Mouse (Mus musculus) CH12.LX (cell line): ENCODE measurements at regions not wholly inside any gene's neighbourhood (a gene's known extent, or its start where the extent isn't known, plus 50 kb on each side); places are given as distances from the start of the nearest gene placed in this dataset.
A peak's percentile ranks its signal among the peaks of the same experiment; 100 is the strongest.
"Not testable (repeated sequence)": the region's sequence is repeated elsewhere in the genome, so short reads cannot be mapped to it uniquely, and the experiment has no call there.

Source experiments
- DNase-seq: peaks from one replicate; pipeline ENCODE4 v3.0.0-alpha.2; 2013; ENCODE audit errors: extremely low read depth
- H3K27ac ChIP-seq: 2 replicates; pipeline ENCODE4 v1.5.1; 2012; ENCODE audit warnings: low read depth, mild to moderate bottlenecking, control low read depth, moderate library complexity; ENCODE audit not compliant: insufficient read depth
- H3K27me3 ChIP-seq: replicated peaks from 2 replicates; pipeline ENCODE3; 2012; ENCODE audit warnings: inconsistent platforms
- H3K36me3 ChIP-seq, 2 experiments: replicated peaks in 1 of 2; 2 replicates each; pipeline versions ENCODE3 to v1.6.1; 2012; ENCODE audit warnings: inconsistent platforms in 1 of 2, low read length in 1 of 2, mild to moderate bottlenecking in 1 of 2, mixed read lengths in 1 of 2, moderate library complexity in 1 of 2; ENCODE audit not compliant: control insufficient read depth in 1 of 2, insufficient read depth in 1 of 2
- H3K4me1 ChIP-seq, 2 experiments: 2 replicates each; pipeline ENCODE4 v1.6.1; 2012; ENCODE audit warnings: inconsistent platforms in 1 of 2, moderate library complexity in 1 of 2; ENCODE audit not compliant: insufficient read depth in 2 of 2, control insufficient read depth in 1 of 2
- H3K4me2 ChIP-seq: 2 replicates; pipeline ENCODE4 v1.6.1; 2012; ENCODE audit warnings: low read depth, mild to moderate bottlenecking, control low read depth; ENCODE audit not compliant: poor library complexity, insufficient read depth, severe bottlenecking
- H3K4me3 ChIP-seq, 3 experiments: fragments of 150-350 bp in 1 of 3; sonication (generic) in 1 of 3; replicated peaks in 1 of 3; 2 replicates each; pipeline versions ENCODE3 to v1.5.1; 2011 to 2012; ENCODE audit warnings: low read depth in 2 of 3, low read length in 2 of 3, mild to moderate bottlenecking in 2 of 3, moderate library complexity in 2 of 3, control low read depth in 1 of 3, improper control_type of control experiment in 1 of 3, inconsistent platforms in 1 of 3, mixed read lengths in 1 of 3; ENCODE audit not compliant: poor library complexity in 1 of 3
- H3K79me2 ChIP-seq: replicated peaks from 2 replicates; pipeline ENCODE4 v1.6.1; 2012; ENCODE audit warnings: mild to moderate bottlenecking, moderate library complexity; ENCODE audit not compliant: control insufficient read depth, poor library complexity, insufficient read depth, severe bottlenecking; ENCODE audit errors: extremely low read depth
- H3K9ac ChIP-seq: 2 replicates; pipeline ENCODE4 v1.6.1; 2012; ENCODE audit warnings: low read depth, mild to moderate bottlenecking, control low read depth, moderate library complexity; ENCODE audit not compliant: insufficient read depth
- H3K9me3 ChIP-seq: replicated peaks from 2 replicates; pipeline ENCODE3; 2012; ENCODE audit warnings: low read length, inconsistent platforms, mixed read lengths
- BHLHE40 ChIP-seq: IDR thresholded peaks from 2 replicates; pipeline ENCODE4 v1.6.1; 2011; ENCODE audit warnings: mild to moderate bottlenecking, low read depth, low read length, improper control_type of control experiment
- CTCF ChIP-seq, 2 experiments: IDR thresholded peaks in 1 of 2; conservative IDR thresholded peaks in 1 of 2; 2 replicates each; pipeline ENCODE4 v1.5.1; 2011 to 2012; ENCODE audit warnings: low read depth in 2 of 2, low read length in 2 of 2, improper control_type of control experiment in 1 of 2, inconsistent platforms in 1 of 2, mild to moderate bottlenecking in 1 of 2, moderate library complexity in 1 of 2
- ETS1 ChIP-seq: conservative IDR thresholded peaks from 2 replicates; pipeline ENCODE4 v1.6.1; 2012; ENCODE audit warnings: low read depth, mild to moderate bottlenecking, inconsistent platforms, low read length, improper control_type of control experiment, moderate library complexity
- GABPA ChIP-seq: IDR thresholded peaks from 2 replicates; pipeline ENCODE4 v1.6.1; 2012; ENCODE audit warnings: low read depth, low read length, improper control_type of control experiment, inconsistent platforms; ENCODE audit not compliant: insufficient replicate concordance
- IRF4 ChIP-seq: IDR thresholded peaks from 2 replicates; pipeline ENCODE4 v1.6.1; 2014; ENCODE audit warnings: low read depth, mild to moderate bottlenecking, inconsistent platforms, low read length, improper control_type of control experiment
- MAFK ChIP-seq: IDR thresholded peaks from 2 replicates; pipeline ENCODE4 v1.6.1; 2011; ENCODE audit warnings: low read length, improper control_type of control experiment; ENCODE audit not compliant: insufficient replicate concordance
- NELFE ChIP-seq: IDR thresholded peaks from 2 replicates; pipeline ENCODE4 v1.6.1; 2011; ENCODE audit warnings: low read depth, low read length, improper control_type of control experiment
- RCOR1 ChIP-seq: conservative IDR thresholded peaks from 2 replicates; pipeline ENCODE4 v1.6.1; 2012; ENCODE audit warnings: low read depth, mild to moderate bottlenecking, inconsistent platforms, low read length, improper control_type of control experiment
- TBP ChIP-seq: conservative IDR thresholded peaks from 2 replicates; pipeline ENCODE4 v1.6.1; 2011; ENCODE audit warnings: low read depth, low read length, improper control_type of control experiment
- ZKSCAN1 ChIP-seq: IDR thresholded peaks from 2 replicates; pipeline ENCODE4 v1.6.1; 2012; ENCODE audit warnings: low read depth, inconsistent platforms, low read length, improper control_type of control experiment, borderline replicate concordance
- ZMIZ1 ChIP-seq: IDR thresholded peaks from 2 replicates; pipeline ENCODE4 v1.6.1; 2012; ENCODE audit warnings: low read depth, mild to moderate bottlenecking, inconsistent platforms, low read length, improper control_type of control experiment
- ZNF384 ChIP-seq: IDR thresholded peaks from 2 replicates; pipeline ENCODE4 v1.6.1; 2012; ENCODE audit warnings: low read depth, low read length, improper control_type of control experiment, inconsistent platforms
- dilution Hi-C: fragments of 300-500 bp; cut with MboI; formaldehyde crosslinking; loops from 2 replicates; pipeline ENCODE4 v1.14.3; 2020; ENCODE audit warnings: low sequenced_read_pairs; ENCODE audit not compliant: extremely low pct_unique_long_range_greater_than_20kb, extremely low pct_ligation_motif_present
- in situ Hi-C: fragments of 300-500 bp; cut with MboI; formaldehyde crosslinking; loops from 3 replicates; pipeline ENCODE4 v1.14.3; 2019; ENCODE audit warnings: low sequenced_read_pairs, low pct_ligation_motif_present, low pct_unique_long_range_greater_than_20kb, mixed read lengths

DNA sequence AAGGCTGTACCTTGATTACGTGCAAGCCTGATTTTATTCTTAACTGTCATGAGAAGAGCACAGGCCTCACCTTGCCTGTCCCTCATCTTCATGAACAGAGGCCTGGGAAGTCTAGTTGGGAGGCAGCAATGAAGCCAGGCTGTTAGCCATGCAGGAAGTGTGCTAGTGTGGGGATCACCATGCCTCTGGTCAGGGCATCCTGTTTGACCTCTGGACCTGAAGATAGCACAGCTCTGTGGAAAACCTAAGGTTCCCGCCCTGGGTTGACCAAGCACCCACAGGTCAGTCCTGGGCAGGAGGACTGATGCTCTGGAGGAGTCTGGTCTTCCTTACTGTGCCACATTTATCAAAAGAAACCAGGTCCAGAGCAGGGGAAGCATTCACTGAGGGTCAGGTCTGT is 157.6 kb downstream of the Gm906 start:
- no peaks in the 10 kb centered on the region for H3K36me3 ChIP-seq
- H3K79me2 ChIP-seq = no peaks in the 10 kb centered on the region
- no peaks in the 10 kb centered on the region for H3K27me3 ChIP-seq
- dilution Hi-C loops = no loop called here
- no peak for DNase-seq
- H3K9ac ChIP-seq = no peak overlapping the region
- TF ChIP-seq ETS1 = no peak
- TF ChIP-seq MAFK = no peak
- TF ChIP-seq ZKSCAN1 = no peak
- no peak for TF ChIP-seq ZMIZ1
- TF ChIP-seq TBP = no peak
- H3K27ac ChIP-seq = no peak overlapping the region
- in situ Hi-C loops = no loop called here
- no peak overlapping the region for H3K4me2 ChIP-seq
- no peaks in the 10 kb centered on the region for H3K9me3 ChIP-seq
- no peak overlapping the region for H3K4me3 ChIP-seq
- no peaks in the 10 kb centered on the region for H3K4me1 ChIP-seq

DNA sequence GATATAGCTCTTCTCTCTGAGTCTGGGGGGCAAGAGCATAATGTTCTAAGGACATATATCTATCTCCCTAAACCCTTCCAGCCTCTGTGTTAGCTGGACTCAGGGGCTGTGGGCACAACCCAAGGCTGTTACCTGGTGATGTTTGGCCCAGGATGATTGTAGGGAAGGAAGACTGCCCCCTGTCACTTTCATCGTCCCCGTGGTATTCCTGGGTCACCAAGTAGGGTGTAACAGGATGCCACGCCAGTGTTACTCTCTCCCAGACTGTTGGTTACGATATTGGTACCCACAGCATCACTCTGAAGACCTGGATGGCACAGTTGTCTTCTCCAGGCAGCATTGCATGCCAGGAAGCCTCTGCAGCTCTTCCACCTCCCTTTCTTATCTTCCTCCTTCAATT is 185.3 kb downstream of the Gm906 start:
- Histone ChIP-seq H3K9me3 (no peaks in the 10 kb centered on the region), H3K27ac (no peak overlapping the region), H3K4me2 (no peak overlapping the region), H3K79me2 (no peaks in the 10 kb centered on the region), H3K4me3 (no peak overlapping the region), H3K36me3 (no peaks in the 10 kb centered on the region), H3K4me1 (peaks cover 6 to 7% of the 10 kb centered on the region in 2 experiments; a peak in 3 of 4 replicates), H3K9ac (no peak overlapping the region), H3K27me3 (peaks cover 3% of the 10 kb centered on the region)
- dilution Hi-C loops (no loop called here), in situ Hi-C loops (no loop called here)
- TF ChIP-seq GABPA (no peak), IRF4 (no peak), ZNF384 (no peak), RCOR1 (no peak), NELFE (no peak), BHLHE40 (no peak)
- DNase-seq = no peak

DNA sequence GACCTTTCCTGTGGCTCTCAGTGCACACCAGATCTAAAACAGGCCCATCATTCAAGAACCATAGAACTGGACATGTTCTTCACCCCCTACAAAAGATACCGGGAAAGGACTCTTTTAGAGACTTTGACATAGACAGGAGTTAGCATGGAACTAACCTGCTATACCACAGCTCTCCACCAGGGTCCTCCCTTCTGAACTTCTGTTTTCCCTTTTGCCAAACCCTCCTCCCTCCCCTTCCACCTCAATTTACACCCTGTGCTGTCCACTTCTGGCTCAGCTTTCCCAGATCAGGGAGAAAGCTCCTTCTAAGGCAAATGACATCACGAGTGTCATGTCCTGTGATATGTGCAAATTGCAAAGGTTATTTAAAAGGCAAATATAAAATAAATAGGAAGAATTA is 185.7 kb downstream of the Gm906 start:
- in situ Hi-C loops, H3K27ac ChIP-seq, DNase-seq, H3K9me3 ChIP-seq, H3K4me2 ChIP-seq, H3K79me2 ChIP-seq, H3K36me3 ChIP-seq, H3K4me1 ChIP-seq, H3K9ac ChIP-seq, H3K4me3 ChIP-seq, dilution Hi-C loops, H3K27me3 ChIP-seq: not testable (repeated sequence)
- 0 out of 4 replicates have a peak, but pooled peaks of 1 of the 2 experiments have one; percentile 27 for TF ChIP-seq CTCF (conservative IDR thresholded peaks at IDR 0.05 in 1 of 2, IDR thresholded peaks at IDR 0.05 in 1 of 2; ENCODE audit: low read depth in 2 of 2, low read length in 2 of 2)

DNA sequence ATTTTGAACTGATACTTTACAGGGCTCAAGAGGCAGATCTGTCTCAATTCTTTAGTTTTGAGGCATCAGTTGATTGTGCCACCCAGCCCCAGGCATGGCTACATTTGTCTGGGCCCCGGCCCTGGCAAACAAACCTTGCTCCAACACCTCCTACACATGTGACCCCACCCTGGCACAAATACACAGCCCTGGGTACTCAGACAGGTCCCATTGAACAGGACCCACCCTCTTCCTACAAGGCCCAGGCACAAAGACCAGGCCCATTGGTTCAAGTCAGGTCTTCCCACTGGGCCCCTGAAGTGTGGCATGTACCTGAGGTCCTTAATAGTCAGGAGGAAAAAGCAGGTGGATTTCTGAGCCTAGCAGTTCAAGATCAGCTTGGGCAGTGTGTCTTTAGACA is 190.4 kb downstream of the Gm906 start:
- H3K79me2 ChIP-seq, H3K36me3 ChIP-seq, H3K4me1 ChIP-seq, H3K9ac ChIP-seq, H3K27ac ChIP-seq, in situ Hi-C loops, dilution Hi-C loops, H3K9me3 ChIP-seq, DNase-seq, H3K27me3 ChIP-seq, H3K4me3 ChIP-seq, H3K4me2 ChIP-seq: not testable (repeated sequence)

DNA sequence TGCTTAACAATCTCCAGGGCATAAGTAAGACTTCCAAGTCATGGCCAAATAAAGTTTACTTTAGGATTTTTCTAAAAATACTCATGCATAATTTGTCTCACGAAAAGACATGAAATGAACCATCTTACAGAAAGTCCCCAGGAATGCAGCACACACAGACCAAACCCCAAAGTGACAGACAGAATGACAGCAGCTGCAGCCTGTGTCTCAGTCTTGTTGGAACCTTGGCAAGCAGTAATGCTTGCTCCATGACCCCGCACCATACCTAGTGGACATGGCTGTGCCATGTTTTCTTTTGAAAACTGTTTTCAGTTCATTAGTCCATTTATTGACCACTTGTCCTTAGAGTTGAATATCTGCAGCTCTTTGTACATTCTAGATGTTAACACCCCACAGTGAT is 191.1 kb downstream of the Gm906 start:
- H3K4me3 ChIP-seq, H3K4me2 ChIP-seq, in situ Hi-C loops, dilution Hi-C loops, H3K9ac ChIP-seq, H3K27ac ChIP-seq, H3K4me1 ChIP-seq, DNase-seq, H3K9me3 ChIP-seq, H3K27me3 ChIP-seq, H3K79me2 ChIP-seq, H3K36me3 ChIP-seq: not testable (repeated sequence)
